8 mouse cellular contexts compared by ENCODE assay signal in the genomic region with DNA sequence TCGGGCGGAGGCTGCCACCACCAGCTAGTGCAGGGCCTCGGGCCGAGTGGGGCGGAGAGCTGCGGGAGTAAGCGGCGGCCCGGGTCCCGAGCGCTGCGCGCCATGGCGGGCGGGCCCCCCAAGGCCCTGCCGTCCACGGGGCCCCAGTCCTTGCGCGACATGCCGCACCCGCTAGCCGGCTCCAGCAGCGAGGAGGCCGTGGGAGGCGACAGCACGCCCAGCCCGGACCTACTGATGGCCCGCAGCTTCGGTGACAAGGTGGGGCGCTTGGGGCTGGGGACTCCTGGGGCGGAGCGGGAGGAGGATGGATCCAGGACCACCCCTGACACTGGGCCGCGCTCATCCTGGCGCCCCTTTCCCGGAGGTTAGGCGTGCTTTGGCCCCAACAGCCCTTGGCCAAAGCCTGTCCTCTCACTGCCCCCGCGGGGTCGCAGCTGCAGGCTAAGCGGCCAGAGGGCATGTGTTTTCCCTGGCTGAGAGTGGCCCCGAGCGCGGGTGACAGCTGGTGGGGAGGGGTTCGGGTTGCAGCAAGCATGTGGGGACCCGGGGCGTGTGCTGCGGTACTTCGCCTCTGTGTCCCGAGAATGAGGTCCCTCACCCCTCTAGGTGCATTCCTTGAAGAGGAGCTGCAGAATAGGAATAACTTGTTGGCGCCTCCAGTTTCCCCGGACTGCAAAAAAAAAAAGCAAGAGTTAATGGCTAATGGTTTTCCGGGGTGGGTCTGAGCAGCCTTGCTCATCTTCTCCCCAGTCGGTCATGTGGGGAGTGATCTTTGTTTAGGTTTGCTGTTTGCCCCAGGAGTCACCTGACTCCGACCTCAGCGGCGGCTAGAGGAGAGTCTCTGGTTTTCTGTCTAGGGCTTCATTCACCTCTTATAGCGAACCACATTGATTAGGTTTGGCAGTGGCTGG. TPM values are rescaled to one million over a fixed set of nuclear protein-coding genes. Genes with fewer than 3 reads are reported as not detected.
DNase-seq lines count a peak whose midpoint lies in the region; ATAC-seq and TF ChIP-seq lines count a peak whose summit lies in the region.

No protein-coding gene starts in this region.

- intact Hi-C loops in heart, adult 2 months (cut with DNase I), result loop anchor here (1.0 to 5.0 kb wide), 2 partner anchors 23 to 41 kb away; no protein-coding TSS in a partner anchor

- peak overlapping the region; percentile 93 for H3K9ac ChIP-seq in heart, adult 2 months (ENCODE audit: low read depth, low read length)
- H3K9ac ChIP-seq in lung, embryonic 16.5 days (ENCODE audit: low read length), result peak overlapping the region; percentile 84
- peak overlapping the region; percentile 74 for H3K9ac ChIP-seq in neural tube, embryonic 15.5 days (replicated peaks)

- no peaks in the 10 kb centered on the region for H3K9me3 ChIP-seq in lung, embryonic 16.5 days (ENCODE audit: control insufficient read depth, low read length)
- H3K9me3 ChIP-seq in neural tube, embryonic 15.5 days (replicated peaks), result no peaks in the 10 kb centered on the region

- no peak for TF ChIP-seq CTCF in cortical plate, adult 2 months (IDR thresholded peaks at IDR 0.05; ENCODE audit: extremely low read depth, insufficient read depth, low read length)
- no peak for TF ChIP-seq CTCF in heart, adult 2 months (IDR thresholded peaks at IDR 0.05)

- no peak for TF ChIP-seq EP300 in heart, adult 2 months (IDR thresholded peaks at IDR 0.05; ENCODE audit: insufficient read depth, low read depth, low read length)

- under 1% methylated on average over 58 of the region's 58 CpGs for WGBS in heart, adult 2 months
- WGBS in lung, embryonic 16.5 days, result under 1% methylated on average over 51 of the region's 58 CpGs
- under 1% methylated on average over 54 of the region's 58 CpGs for WGBS in neural tube, embryonic 15.5 days

- H3K79me2 ChIP-seq in heart, adult 2 months (replicated peaks; ENCODE audit: control insufficient read depth, insufficient read depth, low read length), result peaks cover 6% of the 10 kb centered on the region; the same call in 1 of the 2 replicates

- H3K36me3 ChIP-seq in heart, adult 2 months (ENCODE audit: control insufficient read depth, insufficient read depth, low read length), result no peaks in the 10 kb centered on the region
- H3K36me3 ChIP-seq in lung, embryonic 16.5 days (ENCODE audit: control insufficient read depth, insufficient read depth, low read length), result no peaks in the 10 kb centered on the region
- no peaks in the 10 kb centered on the region for H3K36me3 ChIP-seq in neural tube, embryonic 15.5 days

- H3K27me3 ChIP-seq in heart, adult 2 months (ENCODE audit: control insufficient read depth, insufficient read depth, low read length), result no peaks in the 10 kb centered on the region
- no peaks in the 10 kb centered on the region for H3K27me3 ChIP-seq in lung, embryonic 16.5 days (ENCODE audit: control insufficient read depth, insufficient read depth, low read depth, low read length)
- no peaks in the 10 kb centered on the region for H3K27me3 ChIP-seq in neural tube, embryonic 15.5 days (replicated peaks)

- peak; percentile 73 for ATAC-seq in lung, embryonic 16.5 days (ENCODE audit: low read depth)
- ATAC-seq in neural tube, embryonic 15.5 days (ENCODE audit: low FRiP score), result peak; percentile 73

- peaks cover 2% of the 10 kb centered on the region; the same call in 1 of the 2 replicates for H3K4me1 ChIP-seq in cortical plate, adult 2 months (ENCODE audit: control insufficient read depth, insufficient read depth, low read length)
- H3K4me1 ChIP-seq in heart, adult 2 months (ENCODE audit: control insufficient read depth, insufficient read depth, low read length), result peaks cover 7% of the 10 kb centered on the region
- H3K4me1 ChIP-seq in lung, embryonic 16.5 days (replicated peaks; ENCODE audit: control insufficient read depth, insufficient read depth, low read length), result peaks cover 11% of the 10 kb centered on the region
- H3K4me1 ChIP-seq in neural tube, embryonic 15.5 days, result peaks cover 33% of the 10 kb centered on the region

- H3K27ac ChIP-seq in cortical plate, adult 2 months (ENCODE audit: insufficient read depth, low read length), result peak overlapping the region; percentile 85
- peak overlapping the region; percentile 85 for H3K27ac ChIP-seq in heart, adult 2 months
- peak overlapping the region; percentile 64 for H3K27ac ChIP-seq in lung, embryonic 16.5 days (ENCODE audit: low read length)
- H3K27ac ChIP-seq in neural tube, embryonic 15.5 days (replicated peaks), result peak overlapping the region; percentile 85

- peak overlapping the region; percentile 96 for H3K4me3 ChIP-seq in cortical plate, adult 2 months (ENCODE audit: insufficient read depth, low read length)
- peak overlapping the region; percentile 71 for H3K4me3 ChIP-seq in heart, adult 2 months
- H3K4me3 ChIP-seq in lung, embryonic 16.5 days (ENCODE audit: low read length), result peak overlapping the region; percentile 87
- peak overlapping the region; percentile 65 for H3K4me3 ChIP-seq in neural tube, embryonic 15.5 days (replicated peaks)

- no peak for TF ChIP-seq POLR2A in cortical plate, adult 2 months (IDR thresholded peaks at IDR 0.05; ENCODE audit: extremely low read depth, insufficient read depth, low read length)
- TF ChIP-seq POLR2A in heart, adult 2 months (IDR thresholded peaks at IDR 0.05; ENCODE audit: insufficient read depth, low read depth, low read length), result no peak

- peak; percentile 86 for DNase-seq in A20 (ENCODE audit: low read depth, low spot score)
- peak; percentile 60 for DNase-seq in T-cell, adult 2 months (ENCODE audit: low spot score)
- DNase-seq in heart, adult 2 months, result peak; percentile 41 to 63
- peak; percentile 75 to 81 for DNase-seq in kidney, adult 8-10 months
- no peak for DNase-seq in frontal cortex, adult 2 months (ENCODE audit: extremely low spot score in 1 of 2, low spot score in 1 of 2)

- H3K4me2 ChIP-seq in lung, embryonic 16.5 days (ENCODE audit: low read depth, low read length), result peak overlapping the region; percentile 94
- H3K4me2 ChIP-seq in neural tube, embryonic 15.5 days, result peak overlapping the region; percentile 61

RNA-seq across cellular contexts. Expression of gene Snx30, which starts 0.6 kb away (rescaled TPM):
- polyA plus RNA-seq in cortical plate, adult 2 months (2012; rRNA removed), result 14.6 and 14.7 TPM in 2 replicates
- total RNA-seq in heart, adult 2 months (2021), result 1 to 10 TPM; 4.7 to 5.5 TPM
- 1.9 and 3.6 TPM in 2 replicates for polyA plus RNA-seq in heart, adult 2 months (2012; rRNA removed)
- 6.9 and 7.7 TPM in 2 replicates for polyA plus RNA-seq in lung, embryonic 16.5 days (2015; fragmentation: Nextera tagmentation; extraction: Ambion mirVana)
- 17.8 and 22.5 TPM in 2 replicates for polyA plus RNA-seq in neural tube, embryonic 15.5 days (2015; fragmentation: Nextera tagmentation; extraction: Ambion mirVana)
- 11.9 and 13.0 TPM in 2 replicates for polyA plus RNA-seq in frontal cortex, adult 2 months (2012; rRNA removed)

RNA-seq across cellular contexts. Expression of gene Inip, which starts 4.8 kb away (rescaled TPM):
- polyA plus RNA-seq in cortical plate, adult 2 months (2012; rRNA removed), result 21.9 and 22.3 TPM in 2 replicates
- total RNA-seq in heart, adult 2 months (2021), result 1 to 10 TPM; 9.7 to 9.8 TPM
- polyA plus RNA-seq in heart, adult 2 months (2012; rRNA removed), result 6.2 and 11.8 TPM in 2 replicates
- polyA plus RNA-seq in lung, embryonic 16.5 days (2015; fragmentation: Nextera tagmentation; extraction: Ambion mirVana), result 46.9 and 47.7 TPM in 2 replicates
- 48.9 and 53.3 TPM in 2 replicates for polyA plus RNA-seq in neural tube, embryonic 15.5 days (2015; fragmentation: Nextera tagmentation; extraction: Ambion mirVana)
- 20.8 and 22.1 TPM in 2 replicates for polyA plus RNA-seq in frontal cortex, adult 2 months (2012; rRNA removed)

Comparison
In these comparisons a context has a peak if more than half of its experiments do, and no peak if none do; other contexts are left out.
1. DNase-seq: peak in A20 (single experiment), T-cell, adult 2 months (single experiment), heart, adult 2 months (2 of 2) and kidney, adult 8-10 months (2 of 2); none in frontal cortex, adult 2 months (0 of 2).
2. Peak in every context shown above with its lines, with median percentiles within 50 percentile points of each other: H3K27ac ChIP-seq, H3K4me3 ChIP-seq and H3K9ac ChIP-seq.